Mouse (Mus musculus) forebrain, embryonic 14.5 days (tissue): ENCODE measurements at regions not wholly inside any gene's neighbourhood (a gene's known extent, or its start where the extent isn't known, plus 50 kb on each side); places are given as distances from the start of the nearest gene placed in this dataset.

Experiments used
- ATAC-seq: fragments of 200-750 bp; cut with Nextera tagmentation; 2 replicates; pipeline ENCODE4 v1.8.0; 2017; ENCODE audit warnings: mild to moderate bottlenecking, moderate library complexity
- DNase-seq: peaks from one replicate; pipeline ENCODE4 v3.0.0-alpha.2; 2015; ENCODE audit warnings: low spot score
- H3K27ac ChIP-seq: fragments of 300-500 bp; sonication (generic); 2 replicates; pipeline ENCODE4 v1.5.1; 2014; ENCODE audit warnings: low read depth, mild to moderate bottlenecking, control low read depth, low read length, moderate library complexity
- H3K27me3 ChIP-seq: fragments of 300-500 bp; sonication (generic); replicated peaks from 2 replicates; pipeline ENCODE4 v1.6.1; 2014; ENCODE audit warnings: low read length, control low read depth, mixed read lengths; ENCODE audit not compliant: control insufficient read depth, insufficient read depth
- H3K36me3 ChIP-seq: fragments of 300-500 bp; sonication (generic); 2 replicates; pipeline ENCODE4 v1.6.1; 2014; ENCODE audit warnings: low read length, control low read depth; ENCODE audit not compliant: control insufficient read depth, insufficient read depth
- H3K4me1 ChIP-seq: fragments of 300-500 bp; sonication (generic); 2 replicates; pipeline ENCODE4 v1.6.1; 2014; ENCODE audit warnings: antibody characterized with exemption, low read length, control low read depth; ENCODE audit not compliant: control insufficient read depth, insufficient read depth
- H3K4me2 ChIP-seq: fragments of 300-500 bp; sonication (generic); 2 replicates; pipeline ENCODE4 v1.6.1; 2014; ENCODE audit warnings: mild to moderate bottlenecking, control low read depth, low read length
- H3K4me3 ChIP-seq: fragments of 300-500 bp; sonication (generic); 2 replicates; pipeline ENCODE4 v1.5.1; 2014; ENCODE audit warnings: low read depth, low read length, control low read depth
- H3K9ac ChIP-seq: fragments of 300-500 bp; sonication (generic); 2 replicates; pipeline ENCODE4 v1.6.1; 2014; ENCODE audit warnings: mild to moderate bottlenecking, low read length, control low read depth, moderate library complexity
- H3K9me3 ChIP-seq: fragments of 300-500 bp; sonication (generic); replicated peaks from 2 replicates; pipeline ENCODE4 v1.6.1; 2016; ENCODE audit warnings: low read length, control low read depth, mixed read lengths; ENCODE audit not compliant: control insufficient read depth
- WGBS: fragments of 180-500 bp; shearing (Covaris S2); extraction: QIAGEN DNeasy Blood & Tissue Kit; methylation state at CpG from one replicate; pipeline ENCODE4 v1.1.7; 2014; 5-methylcytosine and 5-hydroxymethylcytosine counted together

DNA sequence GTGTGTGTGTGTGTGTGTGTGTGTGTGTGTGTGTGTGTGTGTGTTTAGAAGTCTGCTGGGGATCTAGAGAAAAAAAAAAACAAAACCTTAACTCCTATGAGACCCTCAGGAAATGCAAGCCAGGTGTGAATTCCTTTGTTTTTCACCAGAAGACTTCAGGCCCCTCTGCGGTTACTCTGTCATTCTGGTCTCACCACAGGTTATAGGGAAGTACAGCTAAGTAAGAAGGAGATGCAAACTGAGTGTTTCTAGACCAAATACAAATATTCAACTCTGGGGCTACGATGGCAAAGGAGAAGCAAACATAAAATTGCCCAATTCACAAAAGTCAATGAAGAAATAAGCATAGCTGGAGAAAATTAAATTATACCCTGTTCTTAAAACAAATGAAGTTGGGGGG, 54.9 kb upstream of the Basp1 start:
- Histone ChIP-seq H3K36me3 (no peaks in the 10 kb centered on the region), H3K4me3 (no peak overlapping the region), H3K27me3 (no peaks in the 10 kb centered on the region), H3K4me1 (no peaks in the 10 kb centered on the region), H3K4me2 (no peak overlapping the region), H3K27ac (no peak overlapping the region), H3K9me3 (no peaks in the 10 kb centered on the region), H3K9ac (no peak overlapping the region)
- DNase-seq (no peak), ATAC-seq (no peak)
- WGBS, result 81% methylated on average over 2 of the region's 2 CpGs

DNA sequence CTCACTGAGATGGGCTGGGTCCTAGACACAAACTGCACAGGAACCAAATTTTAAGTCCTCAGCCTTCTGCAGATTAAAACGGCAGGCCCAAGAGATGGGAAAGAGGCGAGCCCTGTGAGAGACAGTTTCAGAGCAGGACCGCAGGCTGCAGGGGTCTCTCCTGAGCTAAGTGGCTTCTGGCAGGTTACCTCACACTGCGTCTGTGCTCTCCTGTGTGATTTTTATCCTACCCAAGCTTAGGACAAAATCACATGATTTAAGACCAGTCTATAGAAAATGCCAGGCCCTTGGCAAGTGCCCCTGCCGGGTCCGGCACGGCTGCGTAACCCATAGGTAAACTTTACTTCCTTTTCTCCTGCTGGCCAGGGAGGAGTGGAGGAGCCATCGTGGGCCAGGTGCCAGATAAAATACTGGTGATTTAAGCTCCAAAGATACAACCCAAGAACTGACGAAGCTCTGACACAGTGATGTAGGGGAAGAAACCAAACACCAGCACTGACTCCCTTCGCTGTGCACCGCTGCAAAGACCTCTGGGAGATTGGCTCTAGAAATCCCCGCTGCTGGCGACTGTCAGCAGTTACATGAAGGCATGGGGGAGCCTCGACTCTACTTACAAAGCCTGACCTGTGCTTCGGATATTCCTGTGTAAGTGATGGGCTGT, 55.8 kb upstream of the Basp1 start:
- H3K9me3 ChIP-seq, result no peaks in the 10 kb centered on the region
- H3K4me3 ChIP-seq, result no peak overlapping the region
- no peaks in the 10 kb centered on the region for H3K36me3 ChIP-seq
- H3K27ac ChIP-seq, result no peak overlapping the region
- H3K4me2 ChIP-seq, result no peak overlapping the region
- no peaks in the 10 kb centered on the region for H3K27me3 ChIP-seq
- DNase-seq (no peak), ATAC-seq (no peak)
- 82% methylated on average over 16 of the region's 16 CpGs for WGBS
- H3K9ac ChIP-seq, result no peak overlapping the region
- no peaks in the 10 kb centered on the region for H3K4me1 ChIP-seq

DNA sequence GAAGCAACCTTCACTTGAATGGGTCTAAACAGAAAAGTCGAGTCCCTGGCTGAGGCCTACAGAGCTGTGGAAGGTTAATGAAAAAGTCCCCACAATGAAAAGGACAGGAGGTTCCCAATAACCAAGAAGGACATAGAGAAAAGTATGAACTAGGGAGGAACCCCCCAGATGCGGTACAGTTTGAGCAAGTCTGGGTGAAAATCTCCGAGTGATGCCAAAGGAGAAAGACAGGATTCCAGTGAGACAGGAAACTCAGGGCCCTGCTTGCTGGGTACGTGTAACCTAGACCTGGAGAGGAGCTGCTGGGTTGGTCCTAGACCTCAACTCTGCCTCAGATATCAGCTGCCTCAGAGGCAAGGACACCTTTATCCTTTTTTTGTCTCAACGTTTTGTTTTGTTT, 57.8 kb upstream of the Basp1 start:
- no peaks in the 10 kb centered on the region for H3K27me3 ChIP-seq
- WGBS, result 85% methylated on average over 5 of the region's 5 CpGs
- no peak overlapping the region for H3K9ac ChIP-seq
- H3K4me2 ChIP-seq, result no peak overlapping the region
- H3K4me3 ChIP-seq, result no peak overlapping the region
- no peaks in the 10 kb centered on the region for H3K36me3 ChIP-seq
- no peak for DNase-seq
- no peaks in the 10 kb centered on the region for H3K9me3 ChIP-seq
- no peak overlapping the region for H3K27ac ChIP-seq
- H3K4me1 ChIP-seq, result no peaks in the 10 kb centered on the region
- no peak for ATAC-seq

DNA sequence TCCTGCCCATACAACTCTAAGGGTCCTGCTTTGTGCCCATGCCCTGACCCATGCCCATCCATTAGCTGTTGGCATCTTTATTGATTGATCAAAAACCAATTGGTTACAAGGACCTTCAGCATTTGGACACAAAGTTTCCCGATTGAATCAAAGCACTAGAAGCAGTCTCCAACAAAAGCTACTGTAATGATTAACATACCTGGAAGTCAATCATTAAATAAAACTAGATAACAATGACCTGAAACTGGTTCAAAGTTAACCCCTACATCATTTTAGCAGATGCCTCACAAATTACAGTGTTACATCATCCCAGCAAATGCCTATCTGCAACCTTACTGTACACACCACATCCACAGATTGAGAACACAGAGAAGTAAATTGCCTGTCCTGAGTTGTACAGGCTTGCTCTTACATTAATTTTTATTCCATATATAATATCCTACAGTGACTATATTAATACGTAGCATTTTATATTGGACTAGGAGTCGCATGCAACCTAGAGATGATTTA, 59.7 kb upstream of the Basp1 start:
- no peak overlapping the region for H3K9ac ChIP-seq
- no peak overlapping the region for H3K4me2 ChIP-seq
- ATAC-seq (no peak), DNase-seq (no peak)
- no peaks in the 10 kb centered on the region for H3K27me3 ChIP-seq
- no peak overlapping the region for H3K27ac ChIP-seq
- 96% methylated on average over 3 of the region's 3 CpGs for WGBS
- H3K36me3 ChIP-seq, result no peaks in the 10 kb centered on the region
- no peaks in the 10 kb centered on the region for H3K9me3 ChIP-seq
- no peak overlapping the region for H3K4me3 ChIP-seq
- H3K4me1 ChIP-seq, result no peaks in the 10 kb centered on the region

DNA sequence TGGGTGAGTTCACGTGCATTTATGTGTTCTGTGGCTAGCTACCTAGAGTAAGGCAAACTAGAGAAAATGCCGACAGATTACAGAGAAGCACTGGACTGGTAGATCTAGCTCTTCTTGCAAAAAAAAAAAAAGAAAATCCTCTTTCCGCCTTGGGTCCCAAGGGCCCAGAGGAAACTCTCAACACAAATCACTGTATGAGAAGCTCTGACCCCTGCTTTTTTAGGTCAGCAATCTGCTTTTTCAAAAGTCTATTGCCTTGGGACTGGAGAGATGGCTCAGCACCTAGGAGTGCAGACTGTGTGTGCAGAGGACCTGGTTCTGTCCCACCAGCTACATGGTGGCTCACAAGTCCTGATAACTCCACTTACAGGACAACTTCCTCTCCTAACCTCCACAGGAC, 60.5 kb upstream of the Basp1 start:
- no peaks in the 10 kb centered on the region for H3K4me1 ChIP-seq
- H3K27me3 ChIP-seq, result no peaks in the 10 kb centered on the region
- H3K4me3 ChIP-seq, result no peak overlapping the region
- no peak overlapping the region for H3K27ac ChIP-seq
- ATAC-seq (no peak), DNase-seq (no peak)
- H3K9me3 ChIP-seq, result no peaks in the 10 kb centered on the region
- H3K4me2 ChIP-seq, result no peak overlapping the region
- WGBS, result 80% methylated on average over 3 of the region's 3 CpGs
- H3K36me3 ChIP-seq, result no peaks in the 10 kb centered on the region
- H3K9ac ChIP-seq, result no peak overlapping the region

DNA sequence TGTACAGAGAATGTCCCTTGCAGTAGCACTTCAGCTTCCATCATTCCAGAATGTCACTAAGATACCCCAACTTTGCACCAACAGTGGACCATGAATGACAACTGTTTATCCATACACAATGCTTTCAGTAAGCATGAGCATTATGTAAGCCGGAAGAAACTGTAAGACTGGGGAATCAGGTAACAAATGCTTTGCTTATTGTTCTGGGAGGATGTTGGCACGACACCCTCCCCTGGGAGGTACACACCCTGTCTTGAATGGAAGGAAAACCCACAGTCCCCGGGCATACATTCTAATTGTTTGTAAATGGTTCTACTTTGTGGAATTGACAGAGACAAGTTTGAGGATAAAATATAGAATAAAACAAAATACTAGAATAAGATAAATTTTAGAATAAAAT, 69.0 kb upstream of the Basp1 start:
- H3K9ac ChIP-seq, result no peak overlapping the region
- DNase-seq (no peak), ATAC-seq (no peak)
- no peak overlapping the region for H3K4me2 ChIP-seq
- 70% methylated on average over 3 of the region's 3 CpGs for WGBS
- no peak overlapping the region for H3K27ac ChIP-seq
- no peaks in the 10 kb centered on the region for H3K9me3 ChIP-seq
- H3K36me3 ChIP-seq, result no peaks in the 10 kb centered on the region
- H3K4me1 ChIP-seq, result no peaks in the 10 kb centered on the region
- 0 out of 2 replicates have a peak, but pooled peaks cover 2% of the 10 kb centered on the region for H3K27me3 ChIP-seq
- H3K4me3 ChIP-seq, result no peak overlapping the region

DNA sequence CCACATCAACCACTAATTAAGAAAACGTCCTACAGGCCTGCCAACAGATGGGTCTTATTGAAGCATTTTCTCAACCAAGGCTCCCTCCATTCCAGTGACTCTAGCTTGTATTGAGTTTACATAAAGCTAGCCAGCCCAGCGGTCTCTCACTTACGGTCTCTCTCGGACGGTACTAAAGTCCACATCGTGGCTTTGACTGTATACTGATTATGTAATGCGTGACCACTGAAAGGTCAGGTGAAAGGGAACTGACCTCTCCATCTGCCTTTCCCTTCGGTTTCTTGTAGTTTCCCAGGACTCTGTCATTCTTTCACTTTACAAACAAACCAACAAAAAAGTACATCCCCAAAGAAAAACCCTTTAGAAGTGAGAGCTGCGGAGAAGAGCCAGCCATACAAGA, 71.8 kb upstream of the Basp1 start:
- DNase-seq, result no peak
- Histone ChIP-seq H3K4me1 (no peaks in the 10 kb centered on the region), H3K27me3 (peaks cover 2% of the 10 kb centered on the region; the same call in 1 of the 2 replicates), H3K4me3 (no peak overlapping the region), H3K9me3 (no peaks in the 10 kb centered on the region), H3K9ac (no peak overlapping the region), H3K36me3 (no peaks in the 10 kb centered on the region), H3K27ac (no peak overlapping the region), H3K4me2 (no peak overlapping the region)
- 82% methylated on average over 9 of the region's 9 CpGs for WGBS
- ATAC-seq, result no peak

DNA sequence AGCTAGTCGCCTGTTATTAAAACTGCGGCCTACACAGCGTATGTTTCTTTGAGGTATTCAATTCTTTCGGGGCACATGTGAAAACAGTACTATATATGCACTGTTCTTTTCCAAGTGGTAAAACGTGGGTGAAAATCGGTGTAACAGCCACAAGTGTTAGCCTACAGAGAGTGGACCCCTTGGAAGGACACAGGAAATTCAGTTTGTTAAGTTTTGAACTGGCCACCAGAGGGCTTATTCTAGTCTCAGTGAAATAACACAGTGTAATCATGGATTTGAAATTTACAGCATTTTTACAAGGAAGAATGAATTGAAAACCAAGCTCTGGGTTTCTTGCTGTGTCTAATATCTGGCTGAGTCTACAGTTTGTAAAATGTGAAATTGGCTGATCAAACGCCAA, 72.6 kb upstream of the Basp1 start:
- no peak overlapping the region for H3K4me2 ChIP-seq
- no peak for ATAC-seq
- no peaks in the 10 kb centered on the region for H3K4me1 ChIP-seq
- no peaks in the 10 kb centered on the region for H3K36me3 ChIP-seq
- no peak overlapping the region for H3K9ac ChIP-seq
- no peak overlapping the region for H3K27ac ChIP-seq
- H3K4me3 ChIP-seq, result no peak overlapping the region
- peaks cover 6% of the 10 kb centered on the region; the same call in 1 of the 2 replicates for H3K27me3 ChIP-seq
- H3K9me3 ChIP-seq, result no peaks in the 10 kb centered on the region
- WGBS, result 84% methylated on average over 7 of the region's 7 CpGs
- DNase-seq, result peak; percentile 54

DNA sequence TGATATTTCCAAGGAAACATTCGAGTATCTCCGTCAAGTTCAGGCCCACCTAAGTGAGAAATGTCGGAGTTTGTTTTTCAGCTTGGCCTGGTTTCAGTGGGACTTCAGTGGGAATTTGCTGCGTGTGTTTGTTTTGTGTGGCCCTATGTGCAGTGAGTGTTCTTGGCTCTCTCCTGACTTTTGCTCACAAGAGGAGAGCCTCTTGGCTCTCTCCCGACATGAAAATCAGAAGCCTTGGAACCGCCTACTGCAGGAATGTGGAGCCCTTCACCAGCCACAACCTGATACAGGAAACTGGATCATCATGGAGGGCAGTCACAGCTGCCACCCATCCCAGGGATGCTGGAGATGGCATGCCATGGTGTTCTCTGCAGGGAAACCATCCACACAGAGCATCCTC, 76.2 kb upstream of the Basp1 start:
- ATAC-seq (no peak), DNase-seq (no peak)
- peaks cover 34% of the 10 kb centered on the region for H3K27me3 ChIP-seq
- H3K4me3 ChIP-seq, result no peak overlapping the region
- H3K4me1 ChIP-seq, result no peaks in the 10 kb centered on the region
- no peaks in the 10 kb centered on the region for H3K9me3 ChIP-seq
- H3K27ac ChIP-seq, result no peak overlapping the region
- WGBS, result 94% methylated on average over 6 of the region's 6 CpGs
- no peak overlapping the region for H3K9ac ChIP-seq
- H3K36me3 ChIP-seq, result no peaks in the 10 kb centered on the region
- no peak overlapping the region for H3K4me2 ChIP-seq
